Mouse (Mus musculus): ENCODE measurements around the gene Rp2. TPM values are rescaled to one million over a fixed set of nuclear protein-coding genes. Genes with fewer than 3 reads are reported as not detected.

Gene Rp2
- 12.8 TPM for polyA plus RNA-seq (2014; fragmentation: Illumina TruSeq; extraction: RNeasy Lipid Tissue Mini Kit (QIAGEN cat#74804); ENCODE audit: low read depth, low replicate concordance)

GRCm38 (mm10) chrX:20364391-20365365, at the start of gene Rp2:
Rp2 (plus strand) TSS chrX:20364481.

DNA sequence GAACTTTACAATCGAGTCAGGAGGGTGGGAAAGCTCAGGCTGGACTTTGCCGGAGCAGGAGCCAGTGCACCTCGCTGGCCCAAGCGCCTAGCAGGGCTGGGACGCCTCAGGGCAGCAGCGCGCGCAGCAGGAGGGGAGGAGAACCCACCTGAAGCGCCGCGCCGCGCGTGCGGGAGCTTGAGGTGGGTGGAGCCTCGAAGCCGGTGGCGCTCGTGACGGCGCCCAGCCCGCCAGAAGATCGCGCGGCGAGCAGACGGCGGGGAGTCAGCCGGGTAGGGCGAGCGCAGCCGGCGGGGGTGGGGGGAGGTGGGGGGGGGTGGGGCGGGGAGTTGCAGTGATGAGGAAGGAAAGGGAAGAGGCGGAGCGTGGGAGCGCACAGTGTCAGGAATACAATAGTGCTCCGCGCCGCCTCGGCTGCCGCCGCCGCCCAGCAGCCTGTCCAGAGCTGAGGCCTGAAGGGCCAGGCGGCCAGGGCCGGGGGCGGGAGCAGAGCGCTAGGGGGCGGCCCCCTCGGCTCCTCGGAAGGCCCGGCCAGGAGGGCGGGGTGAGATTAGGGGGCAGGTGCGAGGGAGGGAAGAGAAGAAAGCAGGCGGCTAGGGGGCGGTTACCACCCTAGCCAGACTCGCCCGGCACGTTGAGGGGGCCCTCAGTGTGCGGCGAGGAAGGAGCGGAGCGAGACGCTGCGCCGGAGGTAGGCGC, 61.0 kb downstream of the Rp2 start, which contains the start of gene Jade3:
Jade3 (plus strand) TSS at position 549 of the 699 bp plus-strand sequence.

Other genes starting within 250 kb of the Rp2 start
- gene Slc9a7, start 72.7 kb upstream of the Rp2 start, polyA plus RNA-seq (2014; fragmentation: Illumina TruSeq; extraction: RNeasy Lipid Tissue Mini Kit (QIAGEN cat#74804); ENCODE audit: low read depth, low replicate concordance), result 2.6 TPM
- gene Jade3, start 61.2 kb downstream of the Rp2 start, polyA plus RNA-seq (2014; fragmentation: Illumina TruSeq; extraction: RNeasy Lipid Tissue Mini Kit (QIAGEN cat#74804); ENCODE audit: low read depth, low replicate concordance), result 11.8 TPM
- gene Rgn, start 185.3 kb downstream of the Rp2 start, polyA plus RNA-seq (2014; fragmentation: Illumina TruSeq; extraction: RNeasy Lipid Tissue Mini Kit (QIAGEN cat#74804); ENCODE audit: low read depth, low replicate concordance), result 19.5 TPM